Mouse (Mus musculus) MEL (cell line): ENCODE measurements around the gene Armcx1. TPM values are rescaled to one million over a fixed set of nuclear protein-coding genes. Genes with fewer than 3 reads are reported as not detected.

Source experiments
- DNase-seq: peaks from one replicate; pipeline ENCODE4 v3.0.0; 2011; ENCODE audit warnings: low read depth, low spot score
- H3K27ac ChIP-seq: 2 replicates; pipeline ENCODE4 v1.5.1; 2012; ENCODE audit warnings: low read depth, mild to moderate bottlenecking, control low read depth, low read length, moderate library complexity; ENCODE audit not compliant: control insufficient read depth
- H3K27me3 ChIP-seq, 2 experiments: fragments of 150-350 bp in 1 of 2; sonication (generic) in 1 of 2; 2 replicates each; pipeline ENCODE4 v1.6.1; 2012; ENCODE audit warnings: low read length in 2 of 2, mild to moderate bottlenecking in 2 of 2, improper control_type of control experiment in 1 of 2, moderate library complexity in 1 of 2; ENCODE audit not compliant: insufficient read depth in 2 of 2, control insufficient read depth in 1 of 2
- H3K36me3 ChIP-seq, 2 experiments: 2 replicates each; pipeline ENCODE4 v1.6.1; 2012 to 2014; ENCODE audit warnings: low read length in 2 of 2, improper control_type of control experiment in 1 of 2, inconsistent platforms in 1 of 2, mild to moderate bottlenecking in 1 of 2; ENCODE audit not compliant: insufficient read depth in 2 of 2, control insufficient read depth in 1 of 2
- H3K4me1 ChIP-seq, 2 experiments: fragments of 150-350 bp in 1 of 2; sonication (generic) in 1 of 2; 2 replicates each; pipeline ENCODE4 v1.6.1; 2012; ENCODE audit warnings: low read length in 2 of 2, improper control_type of control experiment in 1 of 2, mild to moderate bottlenecking in 1 of 2; ENCODE audit not compliant: insufficient read depth in 2 of 2, control insufficient read depth in 1 of 2
- H3K4me3 ChIP-seq, 2 experiments: fragments of 150-350 bp in 1 of 2; sonication (generic) in 1 of 2; 2 replicates each; pipeline ENCODE4 v1.5.1; 2012; ENCODE audit warnings: low read depth in 2 of 2, low read length in 2 of 2, mild to moderate bottlenecking in 2 of 2, moderate library complexity in 2 of 2, control low read depth in 1 of 2, improper control_type of control experiment in 1 of 2; ENCODE audit not compliant: control insufficient read depth in 1 of 2, insufficient read depth in 1 of 2
- H3K79me2 ChIP-seq: 2 replicates; pipeline ENCODE4 v1.6.1; 2012; ENCODE audit warnings: mild to moderate bottlenecking, low read length, moderate library complexity; ENCODE audit not compliant: control insufficient read depth, poor library complexity, insufficient read depth
- H3K9ac ChIP-seq: 2 replicates; pipeline ENCODE4 v1.6.1; 2012; ENCODE audit warnings: low read depth, mild to moderate bottlenecking, control low read depth, low read length, moderate library complexity; ENCODE audit not compliant: control insufficient read depth, poor library complexity, severe bottlenecking
- H3K9me3 ChIP-seq: fragments of 150-350 bp; sonication (generic); replicated peaks from 2 replicates; pipeline ENCODE4 v1.6.1; 2012; ENCODE audit warnings: mild to moderate bottlenecking, low read length, improper control_type of control experiment, moderate library complexity; ENCODE audit not compliant: insufficient read depth
- BHLHE40 ChIP-seq: IDR thresholded peaks from 2 replicates; pipeline ENCODE4 v1.6.1; 2012; ENCODE audit warnings: low read depth, mild to moderate bottlenecking, inconsistent platforms, low read length, improper control_type of control experiment, borderline replicate concordance
- CHD2 ChIP-seq: IDR thresholded peaks from 2 replicates; pipeline ENCODE4 v1.6.1; 2011; ENCODE audit warnings: low read length, improper control_type of control experiment
- CTCF ChIP-seq, 3 experiments: IDR thresholded peaks in 2 of 3; conservative IDR thresholded peaks in 1 of 3; 2 replicates each; pipeline ENCODE4 v1.5.1; 2011 to 2012; ENCODE audit warnings: low read length in 3 of 3, low read depth in 2 of 3, mild to moderate bottlenecking in 2 of 3, improper control_type of control experiment in 1 of 3, inconsistent platforms in 1 of 3, mixed read lengths in 1 of 3, moderate library complexity in 1 of 3; ENCODE audit not compliant: control insufficient read depth in 1 of 3, insufficient read depth in 1 of 3, poor library complexity in 1 of 3, severe bottlenecking in 1 of 3
- EP300 ChIP-seq, 2 experiments: IDR thresholded peaks; 2 replicates each; pipeline ENCODE4 v1.6.1; 2011; ENCODE audit warnings: improper control_type of control experiment in 2 of 2, low read length in 2 of 2, low read depth in 1 of 2, mild to moderate bottlenecking in 1 of 2
- GATA1 ChIP-seq: IDR thresholded peaks from 2 replicates; pipeline ENCODE4 v1.6.1; 2011; ENCODE audit warnings: low read depth, low read length, improper control_type of control experiment
- POLR2AphosphoS2 ChIP-seq: IDR thresholded peaks from 2 replicates; pipeline ENCODE4 v1.6.1; 2011; ENCODE audit warnings: low read length, improper control_type of control experiment
- POLR2AphosphoS5 ChIP-seq: IDR thresholded peaks from 2 replicates; pipeline ENCODE4 v1.6.1; 2012; ENCODE audit warnings: low read depth, borderline replicate concordance, mild to moderate bottlenecking, inconsistent platforms, low read length, moderate library complexity, mixed read lengths
- RAD21 ChIP-seq: IDR thresholded peaks from 2 replicates; pipeline ENCODE4 v1.6.1; 2011; ENCODE audit warnings: mild to moderate bottlenecking, low read depth, low read length, improper control_type of control experiment
- RCOR1 ChIP-seq: IDR thresholded peaks from 2 replicates; pipeline ENCODE4 v1.6.1; 2012; ENCODE audit warnings: low read depth, mild to moderate bottlenecking, inconsistent platforms, low read length, improper control_type of control experiment
- SMC3 ChIP-seq: IDR thresholded peaks from 2 replicates; pipeline ENCODE4 v1.6.1; 2011; ENCODE audit warnings: low read depth, low read length, improper control_type of control experiment
- ZC3H11A ChIP-seq: IDR thresholded peaks from 2 replicates; pipeline ENCODE4 v1.6.1; 2012; ENCODE audit warnings: low read depth, mild to moderate bottlenecking, inconsistent platforms, low read length, improper control_type of control experiment
- ZNF384 ChIP-seq: IDR thresholded peaks from 2 replicates; pipeline ENCODE4 v1.6.1; 2012; ENCODE audit warnings: low read depth, mild to moderate bottlenecking, inconsistent platforms, low read length, improper control_type of control experiment
- polyA plus RNA-seq, 2 experiments: library from polyadenylated mRNA; stranded (reverse) in 1 of 2; unstranded in 1 of 2; fragments of >175 nt in 1 of 2; fragments of >200 nt in 1 of 2; gene quantifications; 2 replicates each; pipeline versions ENCODE4 v1.2.1 to v1.2.4; 2012; ENCODE audit warnings: low replicate concordance in 2 of 2, low read depth in 1 of 2; ENCODE audit not compliant: insufficient read length in 2 of 2, insufficient read depth in 1 of 2, missing spikeins in 1 of 2
- total RNA-seq: library from RNA; depleted of rRNA; stranded (reverse); fragments of 300-350 nt; gene quantifications from 2 replicates; pipeline ENCODE4 v1.2.3, GENCODE M21; 2012

Armcx1 gene
- total and polyA plus RNA-seq, 3 experiments: 0.10 TPM; not detected in 2

- DNase-seq: peak; percentile 14
- no peaks in the 10 kb centered on the region for H3K79me2 ChIP-seq
- H3K27me3 ChIP-seq: peaks cover 12 to 44% of the 10 kb centered on the region in 2 experiments
- no peak overlapping the region for H3K9ac ChIP-seq
- H3K4me1 ChIP-seq: no peaks in the 10 kb centered on the region
- H3K36me3 ChIP-seq: no peaks in the 10 kb centered on the region
- no peaks in the 10 kb centered on the region for H3K9me3 ChIP-seq
- no peak overlapping the region for H3K4me3 ChIP-seq
- TF ChIP-seq POLR2AphosphoS2: no peak
- no peak for TF ChIP-seq ZNF384
- no peak for TF ChIP-seq CHD2
- no peak for TF ChIP-seq GATA1
- H3K27ac ChIP-seq: no peak overlapping the region
Observed at GRCm38 (mm10) chrX:134739160-134739559, 21.4 kb downstream of the Armcx1 start.

- no peaks in the 10 kb centered on the region for H3K4me1 ChIP-seq
- no peak overlapping the region for H3K9ac ChIP-seq
- no peak for DNase-seq
- H3K9me3 ChIP-seq: no peaks in the 10 kb centered on the region
- H3K36me3 ChIP-seq: no peaks in the 10 kb centered on the region
- no peak for TF ChIP-seq POLR2AphosphoS5
- TF ChIP-seq POLR2AphosphoS2: no peak
- TF ChIP-seq RCOR1: no peak
- no peak overlapping the region for H3K4me3 ChIP-seq
- H3K27ac ChIP-seq: no peak overlapping the region
- H3K27me3 ChIP-seq: peaks cover 9 to 41% of the 10 kb centered on the region in 2 experiments
- no peaks in the 10 kb centered on the region for H3K79me2 ChIP-seq
Observed at GRCm38 (mm10) chrX:134741862-134742261, 24.1 kb downstream of the Armcx1 start.

- no peaks in the 10 kb centered on the region for H3K79me2 ChIP-seq
- TF ChIP-seq SMC3: peak; percentile 91
- TF ChIP-seq BHLHE40: no peak
- peak; percentile 55 to 82 (median 73) for TF ChIP-seq CTCF (IDR thresholded peaks at IDR 0.05 in 2 of 3, conservative IDR thresholded peaks at IDR 0.05 in 1 of 3; ENCODE audit: control insufficient read depth in 1 of 3, insufficient read depth in 1 of 3, low read depth in 2 of 3, low read length in 3 of 3, poor library complexity in 1 of 3, severe bottlenecking in 1 of 3)
- TF ChIP-seq RAD21: peak; percentile 80
- TF ChIP-seq ZC3H11A: peak; percentile 75
- no peak for TF ChIP-seq EP300 (IDR thresholded peaks at IDR 0.05; ENCODE audit: low read depth in 1 of 2, low read length in 2 of 2)
- TF ChIP-seq, all 39 proteins: peak for 4
- H3K27ac ChIP-seq: no peak overlapping the region
- H3K4me1 ChIP-seq: no peaks in the 10 kb centered on the region
- no peaks in the 10 kb centered on the region for H3K9me3 ChIP-seq
- no peaks in the 10 kb centered on the region for H3K36me3 ChIP-seq
- DNase-seq: peak; percentile 59
- H3K9ac ChIP-seq: no peak overlapping the region
- no peak overlapping the region for H3K4me3 ChIP-seq
- peaks cover 7 to 22% of the 10 kb centered on the region in 2 experiments for H3K27me3 ChIP-seq
Observed at GRCm38 (mm10) chrX:134746459-134746858, 28.7 kb downstream of the Armcx1 start.
